2 mouse cellular contexts compared by ENCODE assay signal in genomic region chr17:35413057-35413456, GRCm38 (mm10). TPM values are rescaled to one million over a fixed set of nuclear protein-coding genes. Genes with fewer than 3 reads are reported as not detected.
"Had no signal": no experiment of that assay in that cellular context is flagged by ENCODE, and none has a peak within 500 bp of the region (broad histone marks: within the 10 kb centered on the region; RNA-seq: fewer than 3 reads in every experiment).

No protein-coding gene starts in this region.

RNA-seq across cellular contexts. Expression of gene H2-Q6, which starts 11.6 kb away (rescaled TPM):
- polyA plus RNA-seq: myocyte had no signal

RNA-seq across cellular contexts. Expression of gene H2-Q10, which starts 56.8 kb away (rescaled TPM):
- polyA plus RNA-seq: midbrain, embryonic 14.5 days had no signal
